Mouse (Mus musculus) cortical plate, adult 2 months (tissue): Measurements from ENCODE around the gene Ttc4.

ENCODE experiments used
- CTCF ChIP-seq: fragments of 200-500 bp; IDR thresholded peaks from 2 replicates; pipeline ENCODE4 v1.5.1; 2011; ENCODE audit warnings: mild to moderate bottlenecking, control low read depth, low read length; ENCODE audit not compliant: insufficient read depth; ENCODE audit errors: extremely low read depth
- POLR2A ChIP-seq: fragments of 200-500 bp; IDR thresholded peaks from 2 replicates; pipeline ENCODE4 v1.6.1; 2011; ENCODE audit warnings: mild to moderate bottlenecking, low read length, control low read depth; ENCODE audit not compliant: insufficient read depth; ENCODE audit errors: extremely low read depth

DNA sequence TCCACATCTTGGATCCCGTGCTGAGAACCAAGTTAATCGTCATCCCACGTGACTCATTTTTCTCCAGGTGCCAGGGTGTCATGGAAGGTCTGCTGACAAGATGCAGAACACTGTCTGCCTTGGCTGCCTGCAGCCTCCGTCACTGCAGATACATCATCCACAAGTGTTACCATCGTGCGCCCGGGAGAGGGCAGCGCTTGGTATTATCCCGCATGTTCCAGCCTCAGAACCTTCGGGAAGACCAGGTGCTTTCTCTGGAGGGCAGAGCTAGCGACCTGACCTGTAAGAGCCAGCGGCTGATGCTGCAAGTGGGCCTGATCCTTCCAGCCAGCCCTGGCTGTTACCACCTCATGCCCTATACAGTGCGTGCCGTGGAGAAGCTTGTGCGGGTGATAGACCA lies 25.7 kb downstream of the Ttc4 start:
- TF ChIP-seq CTCF (no peak), POLR2A (no peak)
